Mouse (Mus musculus) bone marrow, adult 2 months (tissue): ENCODE measurements around the gene Commd7.

Source experiments
- CTCF ChIP-seq: fragments of 200-500 bp; IDR thresholded peaks from 2 replicates; pipeline ENCODE4 v1.5.1; 2011; ENCODE audit warnings: low read length, control low read depth; ENCODE audit not compliant: control insufficient read depth, insufficient read depth
- POLR2A ChIP-seq: fragments of 200-500 bp; IDR thresholded peaks from 2 replicates; pipeline ENCODE4 v1.6.1; 2011; ENCODE audit warnings: low read depth, mild to moderate bottlenecking, control low read depth, low read length, borderline replicate concordance; ENCODE audit not compliant: control insufficient read depth

- TF ChIP-seq CTCF (no peak), POLR2A (no peak)
Observed at GRCm38 (mm10) chr2:153630950-153631349, 1.6 kb downstream of the Commd7 start.
